Mouse (Mus musculus) liver, embryonic 12.5 days (tissue): Measurements from ENCODE around the gene Nusap1. TPM values are rescaled to one million over a fixed set of nuclear protein-coding genes. Genes with fewer than 3 reads are reported as not detected.

Experiments used
- ATAC-seq: fragments of 200-750 bp; cut with Nextera tagmentation; 2 replicates; pipeline ENCODE4 v1.8.0; 2017; ENCODE audit warnings: moderate number of reproducible peaks, mild to moderate bottlenecking, moderate library complexity
- H3K27ac ChIP-seq: fragments of 300-500 bp; sonication (generic); 2 replicates; pipeline ENCODE4 v1.5.1; 2016; ENCODE audit warnings: mild to moderate bottlenecking
- H3K27me3 ChIP-seq: fragments of 300-500 bp; sonication (generic); replicated peaks from 2 replicates; pipeline ENCODE4 v1.6.1; 2016; ENCODE audit warnings: mild to moderate bottlenecking, moderate library complexity
- H3K36me3 ChIP-seq: fragments of 300-500 bp; sonication (generic); 2 replicates; pipeline ENCODE4 v1.6.1; 2016; ENCODE audit warnings: mild to moderate bottlenecking, moderate library complexity
- H3K4me1 ChIP-seq: fragments of 300-500 bp; sonication (generic); 2 replicates; pipeline ENCODE4 v1.6.1; 2016
- H3K4me2 ChIP-seq: fragments of 300-500 bp; sonication (generic); 2 replicates; pipeline ENCODE4 v1.6.1; 2016; ENCODE audit warnings: mild to moderate bottlenecking, moderate library complexity
- H3K4me3 ChIP-seq: fragments of 300-500 bp; sonication (generic); 2 replicates; pipeline ENCODE4 v1.5.1; 2016; ENCODE audit warnings: mild to moderate bottlenecking, moderate library complexity
- H3K9ac ChIP-seq: fragments of 300-500 bp; sonication (generic); 2 replicates; pipeline ENCODE4 v1.6.1; 2016; ENCODE audit warnings: mild to moderate bottlenecking, moderate library complexity
- H3K9me3 ChIP-seq: fragments of 300-500 bp; sonication (generic); replicated peaks from 2 replicates; pipeline ENCODE4 v1.6.1; 2016; ENCODE audit warnings: mild to moderate bottlenecking, moderate library complexity
- WGBS: fragments of 180-500 bp; shearing (Covaris S2); methylation state at CpG from one replicate; pipeline ENCODE4 v1.1.7; 2016; ENCODE audit not compliant: insufficient replicate concordance; 5-methylcytosine and 5-hydroxymethylcytosine counted together
- polyA plus RNA-seq: library from polyadenylated mRNA; unstranded; fragments of >200 nt; fragmentation: Nextera tagmentation; extraction: Ambion mirVana; gene quantifications from 2 replicates; pipeline ENCODE4 v1.2.1, GENCODE M21; 2016

Gene Nusap1
- polyA plus RNA-seq, 1 experiment from 2014 or later, result 90.2 TPM

- Histone ChIP-seq H3K36me3 (peaks cover 45% of the 10 kb centered on the region), H3K4me1 (no peaks in the 10 kb centered on the region), H3K9ac (no peak overlapping the region), H3K4me2 (no peak overlapping the region), H3K27ac (no peak overlapping the region), H3K27me3 (no peaks in the 10 kb centered on the region), H3K4me3 (no peak overlapping the region), H3K9me3 (no peaks in the 10 kb centered on the region)
- ATAC-seq, result no peak
- 87% methylated on average over 3 of the region's 3 CpGs for WGBS
Observed at GRCm38 (mm10) chr2:119699962-119700361, 81.9 kb downstream of the Nusap1 start.

Other genes with a start within 250 kb of the Nusap1 start
- 2.5 and 2.9 TPM in 2 replicates for gene Ino80, start 140.6 kb upstream of the Nusap1 start, polyA plus RNA-seq
- 0.07 and 0.17 TPM in 2 replicates for gene Exd1, start 70.7 kb upstream of the Nusap1 start, polyA plus RNA-seq
- gene Chp1, start 70.6 kb upstream of the Nusap1 start, polyA plus RNA-seq, result 43.4 and 44.1 TPM in 2 replicates
- gene Oip5, start 171 bp downstream of the Nusap1 start, polyA plus RNA-seq, result 43.6 and 46.4 TPM in 2 replicates
- gene Ndufaf1, start 44.5 kb downstream of the Nusap1 start, polyA plus RNA-seq, result 47.4 and 49.6 TPM in 2 replicates
- 27.7 and 27.8 TPM in 2 replicates for gene Rtf1, start 56.8 kb downstream of the Nusap1 start, polyA plus RNA-seq
- 3.8 and 4.1 TPM in 2 replicates for gene Itpka, start 124.0 kb downstream of the Nusap1 start, polyA plus RNA-seq
- gene Ltk, start 142.1 kb downstream of the Nusap1 start, polyA plus RNA-seq, result 0.19 TPM in 1 of 2 replicates, not detected in the other
- 17.4 and 17.8 TPM in 2 replicates for gene Rpap1, start 169.2 kb downstream of the Nusap1 start, polyA plus RNA-seq
- 2.5 and 3.1 TPM in 2 replicates for gene Tyro3, start 179.4 kb downstream of the Nusap1 start, polyA plus RNA-seq